Mouse (Mus musculus): ENCODE results near the gene Sdk1.

The Sdk1 gene

DNA sequence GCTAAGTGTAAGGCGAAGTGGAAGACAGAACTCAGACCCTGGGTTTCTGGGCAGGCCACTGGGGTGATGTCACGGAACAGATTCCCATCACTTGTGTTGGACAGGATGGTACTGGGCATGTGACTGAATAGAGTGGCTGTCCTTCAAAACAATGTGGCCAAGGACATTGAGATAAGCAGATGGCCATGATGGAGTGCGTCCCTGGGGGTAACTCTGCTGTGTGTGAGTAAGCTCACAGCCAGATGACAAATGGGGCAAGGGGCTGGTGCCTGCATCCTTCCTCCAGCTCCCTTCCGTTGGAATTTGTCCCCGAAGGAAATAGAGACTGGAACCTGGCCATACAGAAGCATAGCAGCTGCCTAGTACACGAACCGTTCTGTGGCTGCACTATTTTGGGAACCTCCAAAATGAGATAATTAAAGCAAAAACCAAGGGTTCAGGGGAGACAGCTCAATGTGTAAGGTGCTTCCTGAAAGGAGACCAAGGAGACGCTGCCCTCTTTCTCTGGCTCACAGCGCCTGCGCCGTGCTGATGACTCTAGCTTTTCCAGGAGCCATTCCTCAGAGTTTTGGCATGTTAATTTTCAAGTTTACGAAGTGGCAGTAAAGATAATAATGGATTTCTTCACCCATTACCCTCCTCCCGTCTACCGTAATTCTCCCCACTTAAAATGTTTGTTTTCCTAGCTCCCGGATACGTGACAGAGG lies 661.4 kb downstream of the Sdk1 start:
- no peak for DNase-seq

DNA sequence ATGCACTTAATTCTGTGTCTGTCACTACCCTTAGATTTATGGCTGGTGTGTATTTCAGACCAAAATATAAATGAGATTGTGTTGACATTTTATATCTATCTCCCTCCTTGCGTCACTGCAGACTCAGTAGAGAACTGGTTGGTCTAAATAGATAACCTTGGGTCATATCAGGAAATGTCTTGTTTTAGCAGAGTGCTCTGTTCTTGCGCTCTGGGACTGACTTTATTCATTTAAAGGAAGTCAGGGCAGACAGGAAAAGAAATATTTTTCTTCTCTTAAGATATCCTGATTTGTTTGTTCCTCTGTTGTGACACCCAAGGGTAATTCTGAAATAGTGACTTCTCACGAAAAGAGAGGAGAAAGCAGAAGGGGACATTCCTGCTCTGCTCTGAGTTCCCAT lies 669.2 kb downstream of the Sdk1 start:
- DNase-seq: no peak

DNA sequence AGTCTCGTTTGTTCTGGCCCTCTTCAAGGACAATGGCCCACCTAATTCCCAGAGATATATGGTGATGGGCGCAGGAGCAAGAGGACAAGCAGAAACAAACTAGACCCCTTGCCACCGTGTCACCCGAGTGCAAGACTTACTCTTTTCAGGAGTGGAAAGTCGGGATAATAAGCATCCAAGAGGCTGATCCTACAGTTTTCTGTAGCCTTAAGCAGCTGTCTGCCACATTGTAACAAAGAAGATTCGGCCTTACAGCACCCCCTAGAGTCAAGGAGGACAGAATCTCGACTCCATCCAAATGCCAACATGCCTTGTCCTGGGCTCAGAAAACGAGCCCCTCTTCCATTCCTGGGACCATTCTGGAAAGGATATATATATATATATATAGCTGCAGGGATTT lies 669.6 kb downstream of the Sdk1 start:
- DNase-seq: no peak

DNA sequence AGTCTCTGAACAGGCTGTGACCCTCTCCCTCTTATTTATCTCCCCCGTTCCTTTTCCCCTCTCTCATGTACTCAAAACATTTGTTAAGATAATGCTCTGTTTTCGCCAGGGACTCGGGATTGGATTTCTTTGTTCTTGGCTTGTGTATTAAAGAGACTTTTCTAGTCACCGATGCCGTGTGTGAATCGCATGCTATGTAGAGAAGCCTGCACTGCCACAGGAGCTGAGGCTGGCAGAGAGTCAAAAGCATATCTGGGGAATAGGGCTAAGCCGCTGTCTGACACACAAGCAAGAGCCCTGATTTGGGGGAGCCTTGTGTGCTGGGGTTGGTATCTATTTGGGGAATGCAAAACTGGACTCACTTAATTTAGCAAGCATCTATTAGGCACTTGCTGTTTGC lies 671.6 kb downstream of the Sdk1 start:
- no peak for DNase-seq

DNA sequence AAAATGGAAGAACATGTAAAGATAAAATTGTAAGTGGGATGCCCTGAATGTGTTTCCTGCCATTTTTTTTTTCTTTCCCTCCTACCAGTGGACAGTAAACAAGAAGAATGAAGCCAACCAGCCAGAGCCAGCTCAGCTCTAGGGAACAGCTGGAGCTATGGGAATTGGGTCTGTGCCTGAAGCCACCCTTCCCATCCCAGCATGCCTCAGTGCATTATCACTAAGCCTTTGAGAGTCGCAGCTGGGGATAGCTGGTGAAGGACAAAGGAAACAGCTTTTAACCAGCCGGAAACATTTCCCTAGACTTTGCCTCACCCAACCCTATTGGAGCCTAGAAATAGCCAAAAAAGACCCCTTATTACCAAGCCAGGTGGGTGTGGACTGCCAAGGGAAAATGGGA lies 675.7 kb downstream of the Sdk1 start:
- no peak for DNase-seq

DNA sequence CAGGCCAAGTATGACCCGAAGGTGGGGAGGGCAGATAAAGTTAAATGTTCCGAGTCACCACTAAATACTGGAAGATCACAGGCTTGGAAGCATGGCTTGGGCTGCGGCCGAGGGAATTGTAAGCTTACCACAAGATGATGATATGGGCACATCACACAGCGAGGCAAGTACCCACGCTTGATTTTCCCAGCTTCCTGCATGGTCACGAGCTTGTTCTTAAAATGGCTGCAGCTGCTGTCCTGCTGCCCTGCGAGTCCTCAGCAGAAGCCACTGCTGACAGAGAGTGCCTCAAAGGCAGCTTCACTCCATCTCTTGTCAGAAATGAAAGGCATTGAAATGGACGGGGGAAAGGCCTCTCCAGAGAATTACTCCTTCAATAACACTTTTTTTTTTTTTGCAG lies 697.7 kb downstream of the Sdk1 start:
- DNase-seq: no peak

DNA sequence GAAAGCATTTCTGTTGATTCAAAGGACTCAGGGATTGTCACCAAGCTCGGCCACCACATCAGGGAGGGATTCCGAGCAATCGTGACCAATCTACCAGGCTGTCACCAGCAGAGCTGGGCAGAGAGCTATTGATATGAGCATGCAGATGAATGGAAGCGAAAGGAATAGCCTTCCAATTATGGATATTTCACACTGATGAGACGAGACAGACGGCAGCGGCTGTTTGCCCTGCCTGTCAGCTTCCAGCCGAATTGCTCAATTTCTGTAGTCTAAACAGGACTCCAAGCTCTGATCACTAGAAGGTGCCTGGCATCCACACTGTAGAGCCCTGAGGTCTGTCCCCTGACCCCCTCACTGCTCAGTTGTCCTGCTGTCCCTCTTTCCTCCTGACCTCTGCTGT lies 699.3 kb downstream of the Sdk1 start:
- DNase-seq: no peak

DNA sequence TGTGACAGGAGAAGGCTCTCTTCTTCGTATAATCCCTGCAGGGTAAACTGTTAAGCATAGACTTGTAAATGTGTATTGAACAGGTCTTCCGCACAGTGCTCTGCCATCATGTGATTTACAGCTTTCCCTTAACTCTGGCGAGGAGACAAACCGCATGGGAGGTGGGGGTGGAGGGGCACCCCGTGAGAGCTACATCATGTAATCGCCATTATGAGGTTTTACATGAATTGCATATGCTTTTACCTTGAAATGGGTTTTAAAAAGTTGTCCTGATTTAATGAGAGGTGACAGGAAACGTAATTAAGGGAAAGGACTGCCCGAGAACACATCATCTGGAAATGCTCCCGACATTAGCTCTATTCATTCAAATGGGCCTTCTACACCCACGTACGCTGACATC lies 709.5 kb downstream of the Sdk1 start:
- DNase-seq: no peak

DNA sequence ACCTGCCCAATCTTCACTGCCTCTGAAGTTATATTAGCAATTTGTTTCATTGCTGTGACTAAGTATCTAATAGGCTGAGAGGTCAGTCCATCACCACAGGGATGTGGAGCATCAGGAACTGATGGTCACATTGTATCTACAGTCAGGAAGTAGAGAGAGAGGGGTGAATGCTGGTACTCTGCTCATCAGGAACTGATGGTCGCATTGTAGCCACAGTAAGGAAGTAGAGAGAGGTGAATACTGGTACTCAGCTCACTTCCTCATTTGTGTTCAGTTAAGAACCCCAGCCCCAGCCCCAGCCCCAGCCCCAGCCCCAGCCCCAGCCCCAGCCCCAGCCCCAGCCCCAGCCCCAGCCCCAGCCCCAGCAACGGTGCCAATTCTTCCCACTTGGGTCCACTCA lies 711.0 kb downstream of the Sdk1 start:
- no peak for DNase-seq

DNA sequence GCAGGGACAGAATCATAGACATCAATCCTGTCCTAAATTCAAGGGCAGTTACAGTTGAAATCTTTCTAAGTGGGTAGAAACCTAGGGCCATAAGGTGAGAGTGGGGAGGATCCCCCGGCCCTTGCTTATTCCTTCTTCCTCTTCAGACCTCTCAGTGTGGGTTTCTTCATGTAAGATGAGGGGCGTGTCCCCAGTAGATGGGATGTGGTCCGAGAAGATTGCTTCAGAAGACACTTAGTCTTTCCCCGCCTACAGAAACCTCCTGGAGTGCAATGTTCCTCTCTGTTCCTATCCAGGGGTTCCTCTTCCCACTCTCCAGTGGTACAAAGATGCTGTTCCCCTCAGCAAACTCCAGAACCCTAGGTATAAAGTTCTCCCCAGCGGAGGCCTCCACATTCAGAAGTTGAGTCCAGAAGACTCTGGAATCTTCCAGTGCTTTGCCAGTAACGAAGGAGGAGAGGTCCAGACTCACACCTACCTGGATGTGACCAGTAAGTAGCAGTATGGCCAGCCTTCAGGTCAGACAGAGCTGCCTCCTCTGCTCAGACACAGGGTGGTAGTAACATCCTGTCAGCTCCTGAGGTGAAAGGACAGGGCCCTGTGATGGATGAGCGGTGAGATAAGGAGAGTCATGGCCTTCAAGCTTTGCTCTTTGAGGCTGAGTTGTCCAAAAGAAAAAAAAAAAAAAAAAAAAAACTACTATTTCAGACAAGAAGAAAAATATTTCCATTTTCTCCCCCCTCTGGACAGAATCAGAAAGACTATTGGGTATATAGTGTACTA lies 711.6 kb downstream of the Sdk1 start:
- no peak for DNase-seq

DNA sequence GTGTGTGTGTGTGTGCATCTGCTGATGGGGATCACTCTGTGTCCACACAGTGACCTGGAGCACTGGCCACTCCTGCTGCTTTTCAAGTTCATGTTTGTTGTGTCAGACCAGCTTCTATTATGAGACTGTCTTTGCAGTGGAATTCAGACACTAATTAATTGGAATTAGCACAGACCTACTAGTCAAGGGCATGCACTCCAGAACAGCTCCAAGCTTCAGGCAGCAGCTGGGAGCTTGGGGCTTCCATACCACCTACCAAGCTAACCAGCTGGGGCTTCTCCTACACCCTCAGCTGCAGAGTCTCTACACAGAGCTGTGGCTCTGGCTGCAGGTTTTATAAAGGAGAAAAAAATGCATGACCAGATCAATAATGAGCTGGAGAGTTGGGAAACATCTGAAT lies 729.8 kb downstream of the Sdk1 start:
- DNase-seq: no peak

DNA sequence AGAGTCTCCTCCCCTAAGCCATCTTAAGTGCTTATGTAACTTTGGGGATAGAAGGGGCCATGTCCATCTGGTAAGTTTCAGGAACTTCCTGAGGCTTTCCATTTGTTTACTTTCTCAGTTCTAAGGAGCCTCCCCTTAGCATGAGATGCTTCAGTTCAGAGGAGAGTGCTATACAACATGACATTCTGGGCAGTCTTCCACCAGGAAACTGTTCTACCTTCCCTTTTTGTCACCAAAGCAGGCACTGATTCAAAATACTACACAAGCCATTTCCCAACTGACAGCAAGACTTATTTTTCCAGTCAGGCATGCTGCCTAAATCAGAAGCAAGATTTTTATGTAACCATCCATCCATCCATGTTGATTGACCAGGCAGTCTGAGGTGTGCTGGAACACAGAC lies 738.2 kb downstream of the Sdk1 start:
- DNase-seq: no peak

DNA sequence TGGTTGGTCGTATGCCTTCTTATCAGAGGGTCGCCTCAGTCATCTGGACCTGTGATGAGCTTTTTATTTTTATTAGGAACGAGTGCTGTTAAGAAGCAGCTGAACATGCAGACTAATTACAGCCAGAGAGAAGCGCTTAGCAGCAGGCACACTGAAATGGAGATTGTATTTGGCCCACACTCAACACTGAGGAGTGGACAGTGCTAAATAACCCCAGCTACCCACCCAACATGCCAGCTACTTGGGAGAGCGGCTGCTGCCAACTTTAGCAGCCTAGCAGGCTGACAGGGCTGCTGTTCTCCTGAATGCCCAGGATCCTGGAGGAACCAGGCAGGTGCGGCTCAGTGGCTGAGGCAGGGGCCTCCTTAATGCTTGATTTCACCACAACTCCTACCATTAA lies 739.5 kb downstream of the Sdk1 start:
- DNase-seq: no peak

DNA sequence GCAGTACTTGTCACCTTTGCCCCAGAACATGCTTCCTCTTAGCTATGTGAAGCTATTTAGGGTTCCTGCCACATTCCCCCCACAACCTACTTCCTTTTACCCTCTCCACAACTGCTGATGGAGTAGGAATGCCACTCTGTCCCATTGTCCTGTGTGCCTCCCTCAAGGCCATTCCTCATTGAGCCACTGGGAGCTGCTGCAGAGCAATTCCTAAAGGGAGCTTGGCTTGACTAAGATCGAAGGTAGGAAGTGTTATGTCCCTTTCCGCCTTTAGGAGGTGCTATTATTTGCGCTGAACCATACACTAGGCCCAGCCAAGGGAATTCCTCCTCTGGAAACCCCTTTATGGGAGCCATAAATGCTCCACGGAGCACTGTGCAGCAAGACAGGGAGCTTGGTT lies 743.0 kb downstream of the Sdk1 start:
- no peak for DNase-seq

DNA sequence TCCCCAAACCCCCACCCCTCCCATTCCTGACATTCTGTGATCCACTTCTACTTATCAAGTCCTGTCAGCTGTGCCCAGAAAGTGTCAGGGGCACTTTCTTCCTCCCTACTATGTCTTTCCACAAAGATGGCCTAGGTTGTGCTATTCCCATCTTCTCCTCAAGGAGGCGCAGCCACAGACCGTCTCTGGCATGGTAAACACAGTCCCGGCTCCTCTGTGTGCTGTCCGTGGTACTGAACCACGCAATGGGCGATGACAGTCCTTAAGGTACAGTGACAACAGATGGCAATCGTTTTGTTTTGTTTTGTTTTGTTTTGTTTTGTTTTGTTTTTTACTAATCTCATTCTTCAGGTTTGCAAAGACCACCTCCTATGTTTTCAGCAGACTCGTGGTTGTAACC lies 743.7 kb downstream of the Sdk1 start:
- peak; percentile 70 for DNase-seq

DNA sequence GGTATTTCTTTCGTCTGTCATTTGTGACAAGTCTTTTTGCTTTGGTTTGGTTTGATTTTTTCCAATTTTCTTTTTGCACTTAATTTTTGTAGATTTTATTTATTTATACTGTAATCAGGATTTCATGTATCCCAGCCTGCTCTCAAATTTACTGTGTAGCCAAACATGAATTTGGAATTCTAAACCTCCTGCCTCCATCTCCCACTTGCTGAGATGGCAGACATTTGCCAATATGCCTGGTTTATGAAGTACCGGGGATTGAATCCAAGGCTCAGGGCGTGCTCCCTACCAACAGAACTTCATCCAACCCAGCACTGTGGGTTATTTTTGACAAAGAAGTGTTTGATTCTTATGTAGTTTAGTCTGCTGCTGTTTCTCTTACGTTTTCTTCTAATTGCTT lies 744.3 kb downstream of the Sdk1 start:
- no peak for DNase-seq

DNA sequence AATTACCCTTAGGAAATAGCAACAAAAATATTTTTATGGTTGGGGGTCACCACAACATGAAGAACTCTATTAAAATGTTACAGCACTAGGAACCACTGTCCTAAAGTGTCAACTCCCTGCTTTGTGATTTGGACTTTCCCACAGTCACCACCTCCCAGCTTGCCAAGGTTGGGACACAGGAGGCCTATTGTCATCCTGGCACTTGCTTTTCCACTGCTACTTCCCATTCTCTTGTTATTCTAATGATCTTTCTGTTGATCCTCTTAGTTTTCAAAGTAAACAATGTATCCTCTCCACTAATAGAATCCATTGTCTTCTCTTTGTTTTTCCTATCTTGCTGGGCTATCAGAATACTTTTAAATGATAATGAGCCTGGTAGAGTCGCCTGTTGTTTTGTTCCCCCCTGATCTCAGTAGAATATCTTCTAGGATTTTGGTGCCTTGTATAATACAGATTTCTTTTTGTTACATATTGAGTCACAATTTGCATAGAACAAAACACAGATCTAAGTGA lies 746.1 kb downstream of the Sdk1 start:
- no peak for DNase-seq

DNA sequence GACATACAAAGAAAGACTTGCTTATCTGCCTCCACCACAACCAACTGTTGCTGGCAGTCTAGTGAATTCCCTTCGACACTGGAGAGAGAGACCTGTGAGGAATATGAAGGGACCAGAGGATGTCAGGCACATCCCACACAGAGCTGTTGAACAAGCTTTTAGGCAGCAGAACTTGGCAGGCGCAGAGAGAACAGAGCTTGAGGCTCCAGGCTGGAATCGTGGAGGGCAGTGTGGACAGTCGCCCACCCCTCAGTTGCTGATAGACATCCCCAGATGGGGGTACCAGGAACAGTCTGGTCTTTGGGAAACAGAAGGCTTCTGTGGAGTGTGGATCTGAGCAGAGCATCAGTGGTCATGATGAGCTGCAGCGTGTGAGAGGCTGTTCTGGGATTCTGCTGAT lies 747.4 kb downstream of the Sdk1 start:
- DNase-seq: no peak

DNA sequence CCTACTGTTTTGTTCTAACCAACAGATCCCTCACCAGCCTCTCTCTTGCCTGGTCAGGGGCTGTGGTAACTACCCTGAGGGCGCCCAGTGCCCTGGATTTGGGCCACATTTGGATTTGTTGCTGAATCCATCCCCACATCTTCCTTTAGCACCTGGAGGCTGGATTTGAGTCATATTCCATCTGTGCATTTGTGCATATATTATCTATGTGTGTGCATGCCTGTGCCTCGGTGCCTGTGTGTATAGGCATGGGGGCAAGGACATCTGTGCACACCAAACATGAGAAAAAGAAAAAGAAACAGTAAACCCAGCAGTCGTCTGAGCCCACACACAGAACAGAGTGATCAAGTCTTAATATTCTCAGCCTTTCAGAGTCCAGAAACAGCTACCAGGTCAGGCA lies 752.9 kb downstream of the Sdk1 start:
- DNase-seq: no peak

DNA sequence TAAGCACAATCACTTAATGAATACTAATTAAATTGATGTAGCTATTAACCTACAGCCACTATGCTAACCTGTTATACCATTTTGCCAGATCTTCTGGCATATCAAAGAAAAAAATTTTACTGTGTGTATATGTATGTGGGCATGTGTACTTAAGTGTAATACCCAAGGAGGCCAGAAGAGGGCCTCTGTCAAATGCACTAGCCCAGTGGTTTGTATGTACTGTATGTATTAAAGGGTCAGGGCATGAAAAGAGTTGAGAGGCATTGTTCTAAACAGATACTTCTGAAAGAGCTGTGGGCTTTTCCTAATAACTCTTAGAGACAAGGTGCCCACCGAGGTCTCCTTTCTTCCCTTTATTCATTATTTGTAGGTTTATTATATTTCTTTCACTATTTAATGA lies 759.0 kb downstream of the Sdk1 start:
- DNase-seq: no peak

DNA sequence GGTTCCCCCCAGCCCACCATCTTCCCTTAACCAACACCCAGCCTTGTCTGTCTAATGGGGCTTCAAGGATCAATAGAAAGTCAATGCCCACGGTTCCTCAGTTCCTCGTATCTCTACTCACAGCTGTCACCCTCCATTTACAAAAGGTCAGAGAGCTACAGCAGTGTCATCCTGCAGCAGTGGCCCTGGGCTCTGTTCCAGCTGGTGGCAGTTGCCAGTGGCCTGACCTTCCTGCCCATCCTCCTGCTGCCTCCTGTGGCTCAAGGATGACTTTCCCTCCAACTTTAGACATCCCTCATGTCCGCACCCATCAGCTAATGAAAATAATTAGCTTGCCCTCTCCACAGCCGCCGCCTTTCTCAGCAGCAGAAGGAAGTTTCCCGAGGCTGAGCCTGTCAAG lies 759.8 kb downstream of the Sdk1 start:
- no peak for DNase-seq

DNA sequence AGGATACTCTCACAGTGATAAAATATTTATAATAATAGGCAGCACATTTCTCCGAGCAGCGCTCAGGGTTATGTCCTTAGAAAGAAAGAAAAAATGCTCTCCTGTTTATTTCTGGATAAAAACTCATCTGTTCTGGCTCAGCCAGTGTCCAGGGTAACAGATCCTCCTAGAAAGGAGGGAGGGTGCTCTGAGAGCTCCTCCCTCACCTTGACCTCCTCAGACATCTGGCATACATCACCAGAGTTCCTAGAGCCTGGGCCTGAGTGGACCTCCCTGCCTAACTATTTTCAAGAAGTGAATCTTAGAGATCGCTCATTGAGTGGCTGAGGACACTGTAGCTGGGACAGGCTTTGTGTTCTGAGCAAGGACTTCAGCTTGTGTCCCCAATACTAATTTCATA lies 760.7 kb downstream of the Sdk1 start:
- DNase-seq: no peak

DNA sequence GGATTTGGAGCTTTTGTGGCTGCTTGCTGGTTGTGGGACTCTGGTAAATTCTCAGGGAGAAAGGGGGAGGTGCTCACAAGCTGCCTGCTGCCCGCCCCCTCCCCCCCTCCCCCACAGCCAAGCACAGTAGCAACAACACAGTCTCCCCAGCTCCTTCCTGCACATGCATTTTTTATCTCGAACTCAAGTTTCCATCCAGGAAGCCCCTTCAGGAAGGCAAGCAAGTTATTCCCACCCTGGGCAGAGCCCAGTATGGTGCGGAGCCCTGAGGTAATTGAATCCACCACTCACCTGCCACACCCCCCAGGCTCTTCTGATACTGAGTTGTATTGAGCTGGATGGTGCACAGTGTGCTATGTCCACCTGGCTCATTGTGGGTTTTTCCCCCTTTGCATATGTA lies 768.9 kb downstream of the Sdk1 start:
- DNase-seq: no peak

DNA sequence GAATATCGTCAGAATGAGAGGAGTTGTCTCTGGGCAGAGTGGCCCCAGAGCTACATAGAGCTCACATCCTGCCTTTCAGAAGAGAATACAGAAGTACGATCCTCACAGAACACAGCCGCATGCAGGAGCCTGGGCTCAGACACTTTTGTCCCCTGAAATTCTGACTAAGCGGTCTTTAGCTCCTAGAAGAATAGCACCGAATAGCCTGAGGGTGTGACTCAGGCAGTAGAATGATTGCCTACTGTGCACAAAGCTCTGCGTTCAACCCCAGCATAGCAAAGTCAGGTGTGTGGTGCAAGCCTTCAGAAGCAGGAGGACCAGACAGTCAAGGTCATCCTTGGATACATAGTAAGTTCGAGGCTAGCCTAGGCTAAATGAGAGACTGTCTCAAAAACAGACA lies 775.7 kb downstream of the Sdk1 start:
- no peak for DNase-seq

Data from liver (tissue).